Mouse (Mus musculus) E14TG2a.4 (cell line): Measurements from ENCODE around the gene Csnk2b.

Experiments
- CTCF ChIP-seq: conservative IDR thresholded peaks from 2 replicates; pipeline ENCODE4 v1.5.1; 2014; ENCODE audit warnings: low read length
- NANOG ChIP-seq: IDR thresholded peaks from 2 replicates; pipeline ENCODE4 v1.6.1; 2014; ENCODE audit warnings: borderline replicate concordance, low read length, mixed read lengths
- POU5F1 ChIP-seq: IDR thresholded peaks from 2 replicates; pipeline ENCODE4 v1.6.1; 2014; ENCODE audit warnings: low read length, borderline replicate concordance

GRCm38 (mm10) chr17:35088825-35089644 lies 32.8 kb downstream of the Csnk2b start, which contains the start of gene Abhd16a:
- TF ChIP-seq CTCF = no peak
- TF ChIP-seq POU5F1 = no peak
- TF ChIP-seq NANOG = no peak
